ENCODE assay signal across 25 mouse cellular contexts in the genomic region with DNA sequence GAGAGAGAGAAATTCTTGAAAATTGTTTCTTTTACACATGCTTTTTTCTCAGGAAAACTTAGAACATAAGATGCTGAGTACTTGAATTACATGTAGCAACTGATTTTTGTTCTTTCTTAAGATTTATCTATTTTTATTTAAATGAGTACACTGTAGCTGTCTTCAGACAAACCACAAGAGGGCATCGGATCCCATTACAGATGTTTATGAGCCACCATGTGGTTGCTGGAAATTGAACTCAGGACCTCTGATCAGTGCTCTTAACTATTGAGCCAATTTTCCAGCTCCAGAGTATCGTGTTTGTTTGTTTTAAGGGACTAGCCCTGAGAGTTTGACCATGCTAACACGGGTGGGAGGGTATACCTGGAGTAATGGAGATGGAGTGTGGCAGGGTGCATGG. TPM values are rescaled to one million over a fixed set of nuclear protein-coding genes. Genes with fewer than 3 reads are reported as not detected.
A peak's percentile ranks its signal among the peaks of the same experiment; 100 is the strongest.
DNase-seq lines count a peak whose midpoint lies in the region; ATAC-seq and TF ChIP-seq lines count a peak whose summit lies in the region.
"Had no signal": no experiment of that assay in that cellular context is flagged by ENCODE, and none has a peak within 500 bp of the region (broad histone marks: within the 10 kb centered on the region; RNA-seq: fewer than 3 reads in every experiment).

No protein-coding gene starts in this region.

- intact Hi-C loops in gastrocnemius, adult 2 months (cut with DNase I): no loop called here
- intact Hi-C loops in gastrocnemius, postnatal 14 days (cut with DNase I; ENCODE audit: low total_unique reads): no loop called here

- no peak for DNase-seq in gastrocnemius, adult 2 months
- DNase-seq in gastrocnemius, postnatal 14 days: no peak
- DNase-seq in liver, embryonic 14.5 days (ENCODE audit: low read depth in 3 of 3, low spot score in 3 of 3): no peak
- DNase-seq in liver: no peak
- peak; percentile 65 for DNase-seq in 416B (ENCODE audit: low read depth)
- no peak for DNase-seq in Patski (ENCODE audit: low read depth, low spot score)
- no peak for DNase-seq in right cerebral cortex, postnatal 36 days (ENCODE audit: low spot score in 2 of 2)
- no peak for DNase-seq in spleen, adult 18-20 months
- DNase-seq: B cell, adult 2 months; cerebellum, adult 9-11 months; gastrocnemius, postnatal 36 days; kidney, adult 2 months; kidney, postnatal 4 days; liver, embryonic 13.5 days had no signal

- ATAC-seq in liver, embryonic 14.5 days (ENCODE audit: insufficient read depth): no peak
- ATAC-seq in Patski: no peak
- ATAC-seq: hindbrain, embryonic 16.5 days had no signal

- 40% methylated on average over 3 of the region's 3 CpGs for whole genome bisulfite sequencing in liver, embryonic 14.5 days (ENCODE audit: insufficient replicate concordance)

- no peaks in the 10 kb centered on the region for H3K27me3 ChIP-seq in liver, embryonic 14.5 days (ENCODE audit: control insufficient read depth, insufficient read depth, low read length)
- peaks cover 17% of the 10 kb centered on the region for H3K27me3 ChIP-seq in Patski
- H3K27me3 ChIP-seq: embryonic facial prominence, embryonic 15.5 days; liver, embryonic 13.5 days; neural tube, embryonic 13.5 days had no signal

- CTCF ChIA-PET in Patski (lab: Charles Lee): no interaction called here

- no peak overlapping the region for H3K4me3 ChIP-seq in gastrocnemius, adult 2 months
- H3K4me3 ChIP-seq in liver, embryonic 14.5 days (ENCODE audit: insufficient read depth in 1 of 2, low read depth in 2 of 2, low read length in 2 of 2): no peak overlapping the region
- H3K4me3 ChIP-seq: embryonic facial prominence, embryonic 15.5 days; forebrain, embryonic 10.5 days; heart, embryonic 10.5 days; liver, embryonic 13.5 days; neural tube, embryonic 13.5 days had no signal

- TF ChIP-seq EP300 in liver, embryonic 14.5 days (IDR thresholded peaks at IDR 0.05; ENCODE audit: low read depth): no peak

- H3K4me1 ChIP-seq in liver, embryonic 14.5 days (replicated peaks; ENCODE audit: control insufficient read depth in 2 of 2, insufficient read depth in 2 of 2, low read length in 1 of 2): no peaks in the 10 kb centered on the region
- H3K4me1 ChIP-seq: embryonic facial prominence, embryonic 15.5 days; forebrain, embryonic 10.5 days; heart, embryonic 10.5 days; liver, embryonic 13.5 days; neural tube, embryonic 13.5 days had no signal

- no peaks in the 10 kb centered on the region for H3K36me3 ChIP-seq in liver, embryonic 14.5 days (replicated peaks; ENCODE audit: control insufficient read depth, insufficient read depth, low read depth)
- H3K36me3 ChIP-seq: embryonic facial prominence, embryonic 15.5 days; forebrain, embryonic 10.5 days; G1E; heart, embryonic 10.5 days; liver, embryonic 13.5 days; neural tube, embryonic 13.5 days had no signal

- no peak overlapping the region for H3K4me2 ChIP-seq in liver, embryonic 14.5 days (ENCODE audit: low read depth)
- H3K4me2 ChIP-seq: embryonic facial prominence, embryonic 15.5 days; liver, embryonic 13.5 days; neural tube, embryonic 13.5 days had no signal

- H3K9me3 ChIP-seq in liver, embryonic 14.5 days (ENCODE audit: control insufficient read depth, low read length): no peaks in the 10 kb centered on the region
- H3K9me3 ChIP-seq: embryonic facial prominence, embryonic 15.5 days; forebrain, embryonic 10.5 days; G1E; heart, embryonic 10.5 days; liver, embryonic 13.5 days; neural tube, embryonic 13.5 days had no signal

- POLR2A ChIA-PET in Patski (lab: Charles Lee): no interaction called here

- in situ Hi-C loops in Patski (cut with MboI; ENCODE audit: low pct_unique_long_range_greater_than_20kb): no loop called here

- peak; percentile 17; the same call in 1 of the 2 replicates for TF ChIP-seq CTCF in gastrocnemius, adult 2 months (IDR thresholded peaks at IDR 0.05)
- 0 out of 2 replicates have a peak, but pooled peaks have one; percentile 8 for TF ChIP-seq CTCF in liver, embryonic 14.5 days (IDR thresholded peaks at IDR 0.05; ENCODE audit: low read depth)
- TF ChIP-seq CTCF in Patski (IDR thresholded peaks at IDR 0.05): peak; percentile 23

- H3K27ac ChIP-seq in gastrocnemius, adult 2 months: no peak overlapping the region
- no peak overlapping the region for H3K27ac ChIP-seq in liver, embryonic 14.5 days
- H3K27ac ChIP-seq: embryonic facial prominence, embryonic 15.5 days; forebrain, embryonic 10.5 days; heart, embryonic 10.5 days; liver, embryonic 13.5 days; neural tube, embryonic 13.5 days had no signal

- H3K9ac ChIP-seq in liver, embryonic 14.5 days (replicated peaks): no peak overlapping the region
- H3K9ac ChIP-seq: embryonic facial prominence, embryonic 15.5 days; liver, embryonic 13.5 days; neural tube, embryonic 13.5 days had no signal

RNA-seq across cellular contexts. Expression of a gene that starts 8.6 kb away (rescaled TPM):
- total RNA-seq in gastrocnemius, adult 2 months (2021): not detected
- not detected for total RNA-seq in gastrocnemius, postnatal 14 days (2021)
- not detected in 2 replicates for polyA plus RNA-seq in liver, embryonic 14.5 days (2012; rRNA removed)
- not detected in 2 replicates for polyA plus RNA-seq in liver, embryonic 14.5 days (2014; fragmentation: Nextera tagmentation; extraction: Ambion mirVana)
- polyA plus RNA-seq in Patski (2021): not detected
- total RNA-seq: gastrocnemius, postnatal 36 days; heart, postnatal 25 days; monocyte, adult 5-6 weeks had no signal
- polyA plus RNA-seq: embryonic facial prominence, embryonic 15.5 days; forebrain, embryonic 10.5 days; G1E; heart, embryonic 10.5 days; kidney, adult 2 months; liver, embryonic 13.5 days; neural tube, embryonic 13.5 days; urinary bladder, adult 2 months had no signal

RNA-seq across cellular contexts. Expression of a gene that starts 21.3 kb away (rescaled TPM):
- under 1 TPM; 0.03 to 0.06 TPM for total RNA-seq in gastrocnemius, adult 2 months (2021)
- total RNA-seq in gastrocnemius, postnatal 14 days (2021): under 1 TPM; 0.02 to 0.04 TPM
- not detected in 2 replicates for polyA plus RNA-seq in liver, embryonic 14.5 days (2012; rRNA removed)
- polyA plus RNA-seq in liver, embryonic 14.5 days (2014; fragmentation: Nextera tagmentation; extraction: Ambion mirVana): not detected in 2 replicates
- polyA plus RNA-seq in Patski (2021): 0.06 TPM
- total RNA-seq: left cerebral cortex, postnatal 25 days; monocyte, adult 5-6 weeks had no signal
- polyA plus RNA-seq: embryonic facial prominence, embryonic 15.5 days; forebrain, embryonic 10.5 days; frontal cortex, adult 2 months; G1E; heart, embryonic 10.5 days; hindbrain, embryonic 16.5 days; kidney, adult 2 months; liver, embryonic 13.5 days; neural tube, embryonic 13.5 days; urinary bladder, adult 2 months had no signal

RNA-seq across cellular contexts. Expression of a gene that starts 40.7 kb away (rescaled TPM):
- total RNA-seq in gastrocnemius, adult 2 months (2021): not detected
- not detected for total RNA-seq in gastrocnemius, postnatal 14 days (2021)
- polyA plus RNA-seq in liver, embryonic 14.5 days (2012; rRNA removed): 0.03 TPM in 1 of 2 replicates, not detected in the other
- 0.14 TPM in 1 of 2 replicates, not detected in the other for polyA plus RNA-seq in liver, embryonic 14.5 days (2014; fragmentation: Nextera tagmentation; extraction: Ambion mirVana)
- not detected for polyA plus RNA-seq in Patski (2021)
- total RNA-seq: gastrocnemius, postnatal 36 days; heart, postnatal 25 days; monocyte, adult 5-6 weeks had no signal
- polyA plus RNA-seq: heart, embryonic 10.5 days; hindbrain, embryonic 16.5 days; liver, embryonic 13.5 days had no signal
